Mouse (Mus musculus): ENCODE results near the gene Adgrf1.

Gene Adgrf1

DNA sequence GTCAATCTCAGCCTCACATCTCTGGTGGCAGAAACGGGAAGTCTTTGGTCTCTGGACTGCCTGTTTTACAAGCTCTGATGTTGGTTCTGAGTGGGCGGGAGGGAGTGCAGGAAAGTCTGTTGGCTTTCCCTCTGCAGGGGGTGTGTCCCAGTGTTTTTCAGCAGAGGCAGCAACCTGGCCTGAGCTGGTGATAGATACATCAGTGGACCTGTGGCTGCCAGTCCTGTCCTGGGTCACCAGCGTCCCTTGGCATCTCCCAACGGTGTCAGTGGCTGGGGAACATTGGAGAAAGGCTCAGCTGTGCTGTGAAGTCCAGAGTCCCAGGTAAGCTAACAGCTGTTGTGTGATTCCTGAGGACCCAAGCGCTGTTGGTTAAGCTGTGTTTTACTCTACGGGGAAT is at the start of gene Adgrf1:
Gene Adgrf1, plus strand, starts transcription at position 169 of the 400 bp plus-strand sequence.
- DNase-seq (ENCODE audit: low read depth, low spot score), result no peak

- no peak for DNase-seq (ENCODE audit: low read depth, low spot score)
Observed at GRCm38 (mm10) chr17:43226101-43226500, 44.0 kb upstream of the Adgrf1 start.

DNA sequence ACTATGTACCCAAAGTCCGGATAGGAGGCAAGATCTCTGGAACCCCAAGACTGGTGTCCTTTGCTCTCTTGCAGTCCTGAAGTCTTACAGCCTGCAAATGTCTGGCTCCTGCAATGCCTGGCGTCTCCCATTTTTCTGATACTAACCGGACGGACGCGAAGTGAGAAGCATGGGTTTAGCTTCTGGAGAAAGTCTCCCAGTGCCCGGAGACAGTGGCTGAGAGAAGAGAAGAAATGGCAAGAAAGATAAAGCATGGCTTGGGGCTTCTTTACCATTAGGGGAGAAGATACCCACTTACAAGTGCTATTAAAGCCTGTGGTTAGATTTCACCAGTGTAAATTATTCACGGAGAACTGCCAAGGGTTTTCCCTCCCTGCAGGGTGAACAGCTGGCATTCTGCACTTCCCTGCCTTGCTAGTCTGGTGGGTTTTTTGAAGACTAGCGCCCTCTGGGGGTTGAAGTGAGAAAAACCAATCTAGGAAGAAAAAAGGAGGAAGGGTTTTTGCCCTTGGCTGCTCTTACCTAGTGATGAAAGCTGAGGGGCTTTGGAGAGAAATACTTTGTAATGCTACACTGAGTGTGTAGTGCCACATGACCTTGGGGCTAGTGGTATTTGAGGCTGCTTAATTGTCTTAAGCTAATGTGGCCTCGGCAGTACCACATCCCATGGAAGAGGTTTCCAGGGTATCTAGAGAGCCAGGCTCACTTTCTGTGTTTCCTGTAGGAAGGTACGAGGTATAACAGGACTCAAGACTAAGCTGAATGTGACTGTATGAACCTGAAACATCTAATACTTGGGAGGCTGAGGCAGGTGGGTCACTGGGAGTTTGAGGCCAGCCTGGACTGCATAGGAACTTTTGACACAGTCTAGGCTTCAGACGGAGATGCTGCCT is 40.3 kb upstream of the Adgrf1 start:
- DNase-seq (ENCODE audit: low read depth, low spot score), result peak; percentile 87

DNA sequence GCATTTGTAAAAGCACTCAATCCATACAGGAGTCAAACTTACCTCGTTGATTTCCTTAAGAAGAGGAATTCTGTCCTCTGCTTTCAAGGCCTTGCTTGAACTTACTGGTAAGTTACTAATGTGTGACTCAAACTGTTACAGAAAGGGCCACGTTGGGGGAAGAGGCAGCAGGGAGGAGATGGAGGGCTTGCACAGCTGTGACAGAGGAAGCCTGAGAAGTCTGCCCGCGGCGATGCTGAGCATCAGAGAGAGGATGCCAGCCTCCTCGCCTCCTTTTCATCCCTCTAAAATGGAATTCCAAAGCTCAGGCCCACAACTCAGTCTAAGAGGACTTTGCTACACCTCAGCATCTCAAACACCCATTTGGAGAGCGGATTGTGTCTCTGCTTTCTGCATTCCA is 39.3 kb upstream of the Adgrf1 start:
- no peak for DNase-seq (ENCODE audit: low read depth, low spot score)

- DNase-seq (ENCODE audit: low read depth, low spot score), result peak; percentile 25
Observed at GRCm38 (mm10) chr17:43232769-43233168, 37.4 kb upstream of the Adgrf1 start.

- no peak for DNase-seq (ENCODE audit: low read depth, low spot score)
Observed at GRCm38 (mm10) chr17:43236656-43237250, 33.4 kb upstream of the Adgrf1 start.

DNA sequence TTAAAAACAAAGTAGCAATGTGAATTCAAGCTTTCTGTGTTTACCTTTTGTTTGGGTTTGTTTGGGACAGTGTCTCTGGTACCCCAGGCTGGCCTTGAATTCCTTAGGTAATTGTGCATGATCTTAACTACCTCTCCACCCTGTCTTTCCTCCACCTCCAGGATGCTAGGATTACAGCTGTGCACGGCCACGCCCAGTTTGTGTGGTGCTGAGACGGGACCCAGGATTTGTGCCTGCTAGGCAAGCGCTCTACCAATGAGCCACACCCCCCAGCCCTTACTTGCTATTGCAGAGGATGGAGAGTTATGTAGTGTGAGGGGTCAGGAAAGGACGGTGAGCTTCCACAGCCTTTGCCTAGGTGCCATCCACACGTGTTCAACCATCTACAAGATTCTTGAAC is 31.1 kb upstream of the Adgrf1 start:
- DNase-seq (ENCODE audit: low read depth, low spot score), result no peak

GRCm38 (mm10) chr17:43241134-43241533 is 29.0 kb upstream of the Adgrf1 start:
- no peak for DNase-seq (ENCODE audit: low read depth, low spot score)

DNA sequence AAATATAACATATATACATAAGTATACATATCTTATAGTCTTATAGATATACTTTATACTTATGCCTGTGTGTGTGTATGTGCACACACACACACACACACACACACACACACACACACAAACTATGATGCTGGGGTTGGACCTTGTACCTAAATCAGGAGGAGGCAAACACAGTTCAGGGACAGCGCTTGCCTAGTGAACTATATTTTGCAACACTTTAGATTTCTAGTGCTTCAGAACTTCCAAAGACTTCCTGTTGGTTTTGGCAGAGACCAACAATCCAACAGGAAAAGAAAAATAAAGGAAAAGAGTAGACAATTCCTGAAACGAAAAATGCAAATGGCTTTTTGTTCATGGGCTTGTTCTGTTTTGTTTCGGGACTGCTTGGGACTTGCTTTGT is 27.5 kb upstream of the Adgrf1 start:
- DNase-seq (ENCODE audit: low read depth, low spot score), result no peak

DNA sequence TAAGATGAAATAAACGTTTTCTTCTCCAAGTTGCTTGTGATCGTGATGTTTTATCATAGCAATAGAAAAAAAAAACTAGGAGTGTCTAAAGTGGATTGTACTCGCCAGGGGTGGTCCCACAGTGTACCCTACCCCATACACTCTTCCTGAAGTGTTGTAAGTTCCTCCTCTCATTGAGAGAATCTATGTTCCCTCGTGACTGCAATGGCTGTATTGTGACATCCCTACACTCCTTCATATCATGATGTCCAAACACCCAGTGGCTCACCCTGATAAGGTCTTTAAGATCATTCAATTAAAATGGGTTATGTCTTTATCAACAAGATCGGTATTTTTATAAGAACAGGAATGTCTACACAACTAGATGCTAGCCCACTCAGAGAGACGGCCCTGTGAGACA is 24.8 kb upstream of the Adgrf1 start:
- DNase-seq (ENCODE audit: low read depth, low spot score), result no peak

DNA sequence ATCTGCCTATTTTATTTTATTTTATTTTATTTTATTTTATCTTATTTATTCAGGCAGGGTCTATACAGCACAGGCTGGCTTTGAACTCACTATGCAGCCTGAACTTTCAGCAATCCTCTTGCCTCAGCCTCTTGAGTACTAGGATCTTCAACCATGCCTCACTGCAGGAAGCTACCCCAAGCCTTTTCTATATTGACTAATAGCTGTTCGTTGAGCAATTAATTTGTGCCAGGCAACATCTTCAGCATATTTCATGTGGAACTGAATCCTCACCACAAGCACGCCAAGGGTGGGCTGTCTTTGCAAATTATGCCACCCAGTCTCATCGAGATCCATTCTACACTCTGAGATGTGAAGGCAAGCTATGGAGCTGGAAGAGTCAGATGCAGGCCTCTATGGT is 22.9 kb upstream of the Adgrf1 start:
- no peak for DNase-seq (ENCODE audit: low read depth, low spot score)

GRCm38 (mm10) chr17:43249645-43250044 is 20.5 kb upstream of the Adgrf1 start:
- no peak for DNase-seq (ENCODE audit: low read depth, low spot score)

DNA sequence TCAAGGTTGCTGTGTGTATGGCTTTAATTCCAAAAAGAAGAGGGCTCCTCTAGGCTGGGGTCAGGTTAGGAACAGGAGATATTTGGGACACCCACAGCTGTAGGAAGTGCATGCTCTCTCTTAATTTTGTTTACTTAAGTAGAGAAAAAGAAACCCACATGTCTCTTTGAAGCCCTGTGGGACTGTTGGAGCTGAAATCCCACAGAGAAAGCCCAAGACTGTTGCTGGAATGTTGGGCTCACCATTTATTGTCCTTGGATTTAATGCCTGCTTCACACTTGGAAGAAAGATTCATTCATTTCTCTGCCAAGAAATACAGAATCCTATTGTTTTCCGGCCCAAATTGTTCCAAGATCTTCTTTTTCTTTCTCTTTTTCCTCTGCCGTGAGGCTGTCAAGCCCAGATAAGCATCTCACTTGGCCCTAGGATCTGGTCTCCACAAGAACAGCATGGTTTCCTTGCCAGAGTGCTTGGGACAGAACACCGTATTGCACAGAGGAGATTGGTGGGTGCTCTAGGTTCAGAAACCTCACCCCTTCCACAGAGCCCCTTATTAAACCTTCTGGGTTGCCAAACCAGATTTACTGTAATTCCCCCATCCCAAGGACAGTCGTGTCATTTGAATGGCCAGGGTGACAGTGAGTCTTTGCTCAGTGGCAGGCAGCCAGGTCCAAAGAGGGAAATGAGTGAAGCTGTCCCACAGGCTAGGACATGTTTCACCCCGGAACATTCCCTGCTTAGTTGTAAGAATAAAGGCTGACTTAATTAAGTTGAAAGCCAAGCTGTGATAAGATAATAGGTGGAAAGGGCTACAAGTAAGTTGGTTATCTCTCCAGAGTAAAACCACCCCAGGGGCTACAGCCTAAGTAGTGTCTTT is 18.6 kb upstream of the Adgrf1 start:
- no peak for DNase-seq (ENCODE audit: low read depth, low spot score)

GRCm38 (mm10) chr17:43252846-43253245 is 17.3 kb upstream of the Adgrf1 start:
- no peak for DNase-seq (ENCODE audit: low read depth, low spot score)

GRCm38 (mm10) chr17:43254261-43254660 is 15.9 kb upstream of the Adgrf1 start:
- DNase-seq (ENCODE audit: low read depth, low spot score), result no peak

DNA sequence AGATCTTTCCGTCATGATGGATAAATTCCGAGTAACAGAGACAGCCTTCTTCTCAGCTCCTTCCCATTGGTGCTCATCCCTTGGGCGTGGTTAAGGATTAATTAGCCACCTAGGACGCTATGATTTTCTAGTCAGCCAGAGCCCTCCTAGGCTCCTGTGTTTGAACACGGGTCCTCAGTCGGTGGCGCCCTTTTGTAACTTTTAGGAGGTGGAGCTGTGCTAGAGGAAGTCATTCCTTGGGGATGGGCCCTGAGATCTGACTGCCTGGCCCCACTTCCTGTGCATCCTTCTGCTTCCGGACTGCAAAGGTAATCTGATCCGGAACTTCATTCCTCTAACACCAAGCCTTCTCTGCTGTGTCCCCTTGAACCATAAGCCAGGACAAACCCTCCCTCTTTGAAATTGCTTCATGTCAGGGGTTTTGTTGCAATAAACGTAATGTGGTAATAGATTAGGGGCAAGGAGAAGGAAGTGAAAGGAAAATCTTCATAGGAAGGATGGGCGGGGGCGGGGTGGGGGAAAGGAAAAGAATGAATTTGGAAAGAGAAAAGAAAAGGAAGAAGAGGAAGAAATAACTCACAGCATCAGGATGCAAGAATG is 13.5 kb upstream of the Adgrf1 start:
- no peak for DNase-seq (ENCODE audit: low read depth, low spot score)

- DNase-seq (ENCODE audit: low read depth, low spot score), result no peak
Observed at GRCm38 (mm10) chr17:43257699-43258098, 12.4 kb upstream of the Adgrf1 start.

DNA sequence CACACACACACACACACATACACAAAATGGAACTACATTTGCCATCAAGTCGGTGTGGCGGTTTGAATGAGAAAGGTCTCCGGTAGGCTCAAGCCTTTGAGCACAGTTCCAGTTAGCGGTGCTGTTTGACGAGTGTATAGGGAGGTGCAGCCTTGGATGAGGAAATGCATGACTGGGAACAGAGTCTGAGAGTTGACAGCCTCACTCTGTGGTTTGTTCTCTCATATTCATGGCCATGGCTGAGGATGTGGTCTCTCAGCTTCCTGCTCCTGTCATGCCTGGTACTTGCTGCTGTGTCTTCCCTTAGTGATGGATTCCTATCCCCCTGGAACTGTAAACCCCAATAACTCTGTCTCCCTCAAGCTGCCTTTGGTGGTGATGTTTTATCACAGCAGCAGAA is 8.2 kb upstream of the Adgrf1 start:
- DNase-seq (ENCODE audit: low read depth, low spot score), result no peak

DNA sequence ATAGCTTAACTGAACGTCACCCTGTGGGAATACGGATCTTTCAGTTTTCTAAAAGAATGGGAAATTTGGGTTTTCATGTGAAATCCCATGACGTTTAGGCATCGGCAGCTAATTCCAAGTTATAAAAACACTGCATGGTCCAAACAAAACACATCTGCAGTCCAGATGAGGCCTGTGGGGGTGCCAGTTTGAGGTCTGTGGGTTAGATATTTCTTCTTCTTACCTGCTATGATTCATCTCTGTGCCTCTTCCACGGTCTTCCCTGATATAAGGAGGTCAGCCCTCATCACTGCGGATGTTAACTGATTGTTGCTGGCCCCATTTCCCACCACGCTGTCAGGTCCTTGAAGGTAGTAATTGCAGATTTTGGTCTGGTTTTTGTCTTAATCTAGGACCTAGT is 5.4 kb upstream of the Adgrf1 start:
- DNase-seq (ENCODE audit: low read depth, low spot score), result peak; percentile 26

GRCm38 (mm10) chr17:43265178-43265837 is 4.8 kb upstream of the Adgrf1 start:
- peak; percentile 91 for DNase-seq (ENCODE audit: low read depth, low spot score)

DNA sequence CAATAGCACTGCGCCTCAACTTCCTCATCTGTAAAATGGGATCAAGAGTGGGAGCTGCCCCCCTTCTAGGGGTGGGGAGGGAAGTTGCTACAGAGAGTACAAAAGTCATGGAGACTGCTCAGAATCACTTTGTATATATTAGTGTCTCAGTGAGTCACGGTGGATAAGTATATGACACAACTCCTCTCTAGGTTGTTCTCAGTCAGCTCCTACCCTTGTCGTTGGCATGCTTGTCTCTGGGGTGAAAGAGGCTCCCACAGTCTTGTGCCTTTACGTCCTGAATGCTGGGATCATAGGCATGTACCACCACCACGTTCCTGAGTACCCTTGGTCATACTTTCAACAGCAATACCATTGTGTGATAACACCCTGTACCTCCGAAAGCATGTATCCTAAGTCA is 4.2 kb upstream of the Adgrf1 start:
- no peak for DNase-seq (ENCODE audit: low read depth, low spot score)

Measured in mesoderm, embryonic 11.5 days (tissue).